Mouse (Mus musculus): ENCODE results near the gene Rbbp4. TPM values are rescaled to one million over a fixed set of nuclear protein-coding genes. Genes with fewer than 3 reads are reported as not detected.

Gene Rbbp4
- polyA plus RNA-seq, 1 experiment from 2014 or later, result 430 TPM

DNA sequence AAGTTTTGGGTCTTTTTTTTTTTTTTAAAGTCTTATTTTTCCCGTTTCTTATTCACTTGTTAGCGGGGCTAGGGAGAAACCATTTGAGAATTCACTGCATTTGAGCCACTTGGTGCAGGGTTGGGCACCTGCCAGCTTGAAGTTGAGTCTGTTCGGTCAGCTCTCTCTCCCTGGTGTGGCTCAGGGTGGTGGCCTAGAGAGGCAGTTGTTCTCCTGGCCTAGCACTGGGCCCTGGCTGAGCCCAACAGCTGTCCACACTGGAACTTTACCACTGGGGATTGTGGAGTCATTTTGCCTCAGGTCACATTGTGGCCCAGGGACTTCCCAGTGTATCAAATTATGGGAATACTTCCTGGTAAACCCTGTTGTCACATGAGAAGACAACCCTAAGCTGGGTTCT, 47.1 kb downstream of the Rbbp4 start:
- Histone ChIP-seq H3K9ac (no peak overlapping the region), H3K36me3 (no peaks in the 10 kb centered on the region), H3K27me3 (peaks cover 20% of the 10 kb centered on the region), H3K4me3 (replicated peaks) (peak overlapping the region; percentile 56), H3K27ac (peak overlapping the region; percentile 32; the same call in 1 of the 2 replicates), H3K4me2 (peak overlapping the region; percentile 97), H3K9me3 (replicated peaks) (no peaks in the 10 kb centered on the region; the same call in 1 of the 2 replicates), H3K4me1 (peaks cover 30% of the 10 kb centered on the region)
- WGBS, result 32% methylated on average over 3 of the region's 3 CpGs
- ATAC-seq (replicated peaks; ENCODE audit: low FRiP score), result no peak

GRCm38 (mm10) chr4:129287472-129287981, 47.6 kb downstream of the Rbbp4 start, which contains the start of gene Sync:
TSS of gene Sync (plus strand) at chr4:129287617.
- under 1% methylated on average over 53 of the region's 53 CpGs for WGBS
- Histone ChIP-seq H3K4me1 (peaks cover 29% of the 10 kb centered on the region), H3K9ac (peak within 1 kb of the TSS; percentile 51), H3K4me2 (peak within 1 kb of the TSS; percentile 97), H3K4me3 (replicated peaks) (peak within 1 kb of the TSS; percentile 56), H3K27ac (peak within 1 kb of the TSS; percentile 32; the same call in 1 of the 2 replicates), H3K36me3 (no peaks in the 10 kb centered on the region), H3K9me3 (replicated peaks) (no peaks in the 10 kb centered on the region; the same call in 1 of the 2 replicates), H3K27me3 (peaks cover 20% of the 10 kb centered on the region)
- peak; percentile 53 for ATAC-seq (replicated peaks; ENCODE audit: low FRiP score)

GRCm38 (mm10) chr4:129286683-129287471, 48.3 kb downstream of the Rbbp4 start:
- H3K4me2 ChIP-seq, result peak overlapping the region; percentile 97
- WGBS, result 2% methylated on average over 28 of the region's 28 CpGs
- no peaks in the 10 kb centered on the region for H3K36me3 ChIP-seq
- H3K9me3 ChIP-seq (replicated peaks), result no peaks in the 10 kb centered on the region; the same call in 1 of the 2 replicates
- H3K27me3 ChIP-seq, result peaks cover 20% of the 10 kb centered on the region
- peak overlapping the region; percentile 51 for H3K9ac ChIP-seq
- H3K27ac ChIP-seq, result no peak overlapping the region
- ATAC-seq (replicated peaks; ENCODE audit: low FRiP score), result peak; percentile 43
- H3K4me1 ChIP-seq, result peaks cover 29% of the 10 kb centered on the region
- H3K4me3 ChIP-seq (replicated peaks), result peak overlapping the region; percentile 56

DNA sequence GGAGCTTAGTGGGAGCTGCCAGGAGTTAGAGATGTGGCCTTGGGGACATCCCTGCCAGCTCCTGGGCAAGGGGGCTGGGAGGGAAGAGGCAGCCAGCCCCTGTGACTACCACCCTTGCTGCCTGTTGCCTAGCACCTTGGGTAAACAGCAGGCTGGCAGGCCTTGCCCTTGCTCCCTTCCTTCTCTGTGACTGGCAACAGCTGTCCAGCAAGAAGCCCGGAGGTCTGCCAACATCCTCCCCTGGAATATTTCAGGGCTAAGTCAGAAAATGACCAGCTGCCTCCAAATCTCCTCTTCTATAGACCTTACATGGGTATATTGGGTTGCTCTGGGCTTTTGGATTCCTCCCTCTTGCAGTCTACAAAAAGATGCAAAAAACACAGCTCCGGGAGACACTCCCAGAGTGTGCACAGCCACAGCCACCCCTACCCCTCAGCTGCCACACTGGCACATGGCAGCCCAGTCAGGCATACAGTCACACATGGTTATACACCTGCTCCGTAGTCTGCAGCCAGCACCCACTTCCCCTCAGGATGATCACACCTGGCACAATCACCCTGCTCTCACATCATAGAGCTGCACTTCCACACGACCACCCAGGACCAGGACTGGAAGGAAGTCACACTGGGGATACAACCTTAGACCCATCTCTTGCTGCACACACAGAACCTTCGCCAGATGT, 49.0 kb downstream of the Rbbp4 start:
- Histone ChIP-seq H3K9ac (no peak overlapping the region), H3K4me2 (peak overlapping the region; percentile 97), H3K9me3 (replicated peaks) (no peaks in the 10 kb centered on the region; the same call in 1 of the 2 replicates), H3K36me3 (no peaks in the 10 kb centered on the region), H3K4me1 (peaks cover 29% of the 10 kb centered on the region), H3K4me3 (replicated peaks) (peak overlapping the region; percentile 56), H3K27me3 (peaks cover 20% of the 10 kb centered on the region), H3K27ac (no peak overlapping the region)
- 46% methylated on average over 5 of the region's 5 CpGs for WGBS
- ATAC-seq (replicated peaks; ENCODE audit: low FRiP score), result peak; percentile 17

- no peak overlapping the region for H3K4me2 ChIP-seq
- H3K9ac ChIP-seq, result no peak overlapping the region
- H3K27ac ChIP-seq, result no peak overlapping the region
- no peaks in the 10 kb centered on the region for H3K36me3 ChIP-seq
- peaks cover 20% of the 10 kb centered on the region for H3K27me3 ChIP-seq
- peaks cover 29% of the 10 kb centered on the region for H3K4me1 ChIP-seq
- H3K9me3 ChIP-seq (replicated peaks), result no peaks in the 10 kb centered on the region; the same call in 1 of the 2 replicates
- no peak for ATAC-seq (replicated peaks; ENCODE audit: low FRiP score)
- WGBS, result 78% methylated on average over 2 of the region's 2 CpGs
- H3K4me3 ChIP-seq (replicated peaks), result no peak overlapping the region
Measured at GRCm38 (mm10) chr4:129284685-129285084, 50.5 kb downstream of the Rbbp4 start.

DNA sequence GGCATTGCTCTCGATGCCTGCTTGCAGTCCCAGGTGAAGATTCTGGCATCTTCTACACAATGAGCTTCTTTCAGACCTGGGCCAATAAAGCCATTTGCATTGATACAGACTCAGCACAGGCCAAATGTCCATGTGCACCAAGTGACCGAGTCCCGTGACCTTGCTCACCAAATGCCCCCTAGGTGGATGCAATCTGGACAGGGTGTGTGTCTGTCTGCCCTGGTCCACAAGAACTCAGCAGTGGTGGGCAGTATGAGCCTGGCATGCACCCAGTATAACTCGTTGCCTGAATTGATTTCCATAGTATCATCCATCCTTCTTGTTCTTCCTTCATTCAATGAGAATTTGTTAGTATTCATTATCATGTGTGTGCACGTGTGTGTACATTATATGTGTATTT, 51.9 kb downstream of the Rbbp4 start:
- WGBS, result 84% methylated on average over 5 of the region's 5 CpGs
- ATAC-seq (replicated peaks; ENCODE audit: low FRiP score), result no peak

DNA sequence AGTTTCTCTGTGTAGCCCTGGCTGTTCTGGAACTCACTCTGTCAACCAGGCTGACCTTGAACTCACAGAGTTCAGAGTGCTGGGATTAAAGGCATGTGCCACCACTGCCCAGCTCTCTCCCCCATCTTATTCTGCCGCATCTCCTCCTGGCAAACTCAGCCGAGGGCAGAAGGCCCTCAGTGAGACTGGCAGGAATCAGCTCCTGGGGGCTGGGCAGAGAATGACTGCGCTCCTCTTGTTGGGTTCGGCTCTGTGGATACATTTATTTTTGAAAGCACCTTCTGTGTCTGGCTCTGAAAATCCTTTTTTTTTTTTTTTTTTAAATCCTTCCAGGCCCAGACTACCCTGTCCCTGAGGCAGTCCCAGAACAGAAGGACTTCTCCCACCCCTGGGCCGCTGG, 52.4 kb downstream of the Rbbp4 start:
- no peak overlapping the region for H3K27ac ChIP-seq
- peaks cover 19% of the 10 kb centered on the region for H3K4me1 ChIP-seq
- H3K9ac ChIP-seq, result no peak overlapping the region
- ATAC-seq (replicated peaks; ENCODE audit: low FRiP score), result no peak
- 84% methylated on average over 5 of the region's 5 CpGs for WGBS
- no peak overlapping the region for H3K4me3 ChIP-seq (replicated peaks)
- H3K9me3 ChIP-seq (replicated peaks), result no peaks in the 10 kb centered on the region; the same call in 1 of the 2 replicates
- no peaks in the 10 kb centered on the region for H3K36me3 ChIP-seq
- H3K4me2 ChIP-seq, result no peak overlapping the region
- peaks cover 16% of the 10 kb centered on the region for H3K27me3 ChIP-seq

More for the DNA sequence above, 51.9 kb downstream of the Rbbp4 start:
- no peak overlapping the region for H3K4me3 ChIP-seq (replicated peaks)
- no peak overlapping the region for H3K27ac ChIP-seq
- H3K4me1 ChIP-seq, result peaks cover 23% of the 10 kb centered on the region
- H3K36me3 ChIP-seq, result no peaks in the 10 kb centered on the region
- H3K27me3 ChIP-seq, result peaks cover 16% of the 10 kb centered on the region
- H3K9me3 ChIP-seq (replicated peaks), result no peaks in the 10 kb centered on the region; the same call in 1 of the 2 replicates
- H3K4me2 ChIP-seq, result no peak overlapping the region
- no peak overlapping the region for H3K9ac ChIP-seq

DNA sequence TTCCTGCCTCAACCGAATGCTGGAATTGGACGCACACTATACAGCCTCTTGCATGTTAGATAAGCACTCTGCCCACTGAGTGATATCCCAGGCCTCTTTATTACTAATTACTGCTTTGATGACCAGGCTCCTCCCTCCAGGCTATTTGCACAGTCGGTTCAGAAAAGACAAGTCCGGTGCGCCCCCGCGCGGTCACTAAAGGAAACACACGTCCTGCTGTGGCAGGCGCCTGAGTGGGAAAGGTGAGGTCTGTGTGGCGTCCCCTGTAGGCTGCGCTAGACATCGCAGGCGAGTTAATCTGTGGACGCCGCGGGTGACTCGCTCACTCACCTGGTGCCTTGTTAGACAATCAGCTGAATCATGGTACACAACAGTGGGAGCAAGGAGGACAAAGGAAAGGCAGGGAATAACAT, 58.7 kb downstream of the Rbbp4 start:
- Histone ChIP-seq H3K4me3 (replicated peaks) (no peak overlapping the region), H3K9me3 (replicated peaks) (no peaks in the 10 kb centered on the region), H3K36me3 (no peaks in the 10 kb centered on the region), H3K27ac (no peak overlapping the region), H3K27me3 (no peaks in the 10 kb centered on the region), H3K4me1 (peaks cover 13% of the 10 kb centered on the region; the same call in 1 of the 2 replicates), H3K4me2 (no peak overlapping the region; the same call in 1 of the 2 replicates), H3K9ac (no peak overlapping the region)
- peak; percentile 44 for ATAC-seq (replicated peaks; ENCODE audit: low FRiP score)
- under 1% methylated on average over 18 of the region's 18 CpGs for WGBS

DNA sequence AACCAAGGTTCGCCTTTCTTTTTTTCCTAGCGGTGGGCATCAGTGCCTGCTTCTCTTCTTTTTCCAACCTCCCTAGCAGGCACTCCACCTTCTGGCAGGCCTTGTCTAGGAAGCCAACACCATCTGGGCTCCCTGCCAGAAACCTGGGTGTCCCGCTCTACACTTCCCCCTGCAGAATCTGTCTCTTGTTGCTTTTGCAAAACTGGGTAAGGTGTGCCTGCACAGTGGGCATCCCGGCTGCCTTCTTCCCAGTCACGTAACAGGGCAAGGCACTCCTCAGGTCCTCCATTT, 62.5 kb downstream of the Rbbp4 start:
- H3K4me3 ChIP-seq (replicated peaks), result 0 out of 2 replicates have a peak overlapping the region, but pooled peaks have one; percentile 24
- ATAC-seq (replicated peaks; ENCODE audit: low FRiP score), result peak; percentile 38; the same call in 1 of the 2 replicates
- peaks cover 15% of the 10 kb centered on the region; the same call in 1 of the 2 replicates for H3K4me1 ChIP-seq
- H3K9ac ChIP-seq, result no peak overlapping the region
- no peaks in the 10 kb centered on the region for H3K36me3 ChIP-seq
- H3K4me2 ChIP-seq, result peak overlapping the region; percentile 31
- no peaks in the 10 kb centered on the region for H3K27me3 ChIP-seq
- peak overlapping the region; percentile 79 for H3K27ac ChIP-seq
- H3K9me3 ChIP-seq (replicated peaks), result no peaks in the 10 kb centered on the region
- WGBS, result 52% methylated on average over 5 of the region's 5 CpGs

- WGBS, result 25% methylated on average over 15 of the region's 15 CpGs
- Histone ChIP-seq H3K27ac (peak overlapping the region; percentile 79), H3K36me3 (no peaks in the 10 kb centered on the region), H3K9me3 (replicated peaks) (no peaks in the 10 kb centered on the region), H3K9ac (no peak overlapping the region), H3K4me1 (peaks cover 15% of the 10 kb centered on the region; the same call in 1 of the 2 replicates), H3K27me3 (no peaks in the 10 kb centered on the region), H3K4me3 (replicated peaks) (peak overlapping the region; percentile 24; the same call in 1 of the 2 replicates), H3K4me2 (peak overlapping the region; percentile 31)
- peak; percentile 90 for ATAC-seq (replicated peaks; ENCODE audit: low FRiP score)
Measured at GRCm38 (mm10) chr4:129271991-129272755, 63.0 kb downstream of the Rbbp4 start.

GRCm38 (mm10) chr4:129268698-129269097, 66.5 kb downstream of the Rbbp4 start:
- H3K27me3 ChIP-seq, result no peaks in the 10 kb centered on the region
- no peak overlapping the region for H3K9ac ChIP-seq
- no peaks in the 10 kb centered on the region for H3K9me3 ChIP-seq (replicated peaks)
- H3K4me1 ChIP-seq, result peaks cover 12% of the 10 kb centered on the region
- H3K4me3 ChIP-seq (replicated peaks), result no peak overlapping the region
- WGBS, result 54% methylated on average over 1 of the region's 1 CpGs
- ATAC-seq (replicated peaks; ENCODE audit: low FRiP score), result no peak
- H3K36me3 ChIP-seq, result no peaks in the 10 kb centered on the region
- H3K27ac ChIP-seq, result no peak overlapping the region
- no peak overlapping the region for H3K4me2 ChIP-seq
